Mouse (Mus musculus) ES-E14 (cell line): ENCODE data around the gene Thada. TPM values are rescaled to one million over a fixed set of nuclear protein-coding genes. Genes with fewer than 3 reads are reported as not detected.
A peak's percentile ranks its signal among the peaks of the same experiment; 100 is the strongest.

Source experiments
- DNase-seq: peaks from one replicate; pipeline ENCODE4 v3.0.0-alpha.2; 2013; ENCODE audit warnings: low read depth, low spot score
- H3K27ac ChIP-seq: 2 replicates; pipeline ENCODE4 v1.5.1; 2012; ENCODE audit warnings: low read depth, mild to moderate bottlenecking, low read length, moderate library complexity, mixed read lengths; ENCODE audit not compliant: poor library complexity, insufficient read depth, severe bottlenecking
- H3K36me3 ChIP-seq: 2 replicates; pipeline ENCODE4 v1.6.1; 2012; ENCODE audit warnings: mild to moderate bottlenecking, low read length, moderate library complexity, mixed read lengths; ENCODE audit not compliant: control insufficient read depth, poor library complexity, insufficient read depth, severe bottlenecking
- H3K4me1 ChIP-seq, 2 experiments: fragments of 150-350 bp in 1 of 2; sonication (generic) in 1 of 2; 2 replicates each; pipeline ENCODE4 v1.6.1; 2012; ENCODE audit warnings: low read length in 2 of 2, mild to moderate bottlenecking in 1 of 2, mixed read lengths in 1 of 2; ENCODE audit not compliant: control insufficient read depth in 2 of 2, insufficient read depth in 2 of 2, poor library complexity in 1 of 2
- H3K4me3 ChIP-seq, 2 experiments: fragments of 150-350 bp in 1 of 2; sonication (generic) in 1 of 2; 2 replicates each; pipeline ENCODE4 v1.5.1; 2012; ENCODE audit warnings: low read length in 2 of 2, low read depth in 1 of 2, mild to moderate bottlenecking in 1 of 2, mixed read lengths in 1 of 2; ENCODE audit not compliant: insufficient read depth in 1 of 2, poor library complexity in 1 of 2, severe bottlenecking in 1 of 2
- H3K9ac ChIP-seq: 2 replicates; pipeline ENCODE4 v1.6.1; 2012; ENCODE audit warnings: low read depth, mild to moderate bottlenecking, low read length, mixed read lengths; ENCODE audit not compliant: poor library complexity, insufficient read depth, severe bottlenecking
- H3K9me3 ChIP-seq: fragments of 150-350 bp; sonication (generic); 2 replicates; pipeline ENCODE4 v1.6.1; 2012; ENCODE audit warnings: low read depth, mild to moderate bottlenecking, low read length; ENCODE audit not compliant: control insufficient read depth, insufficient read depth
- CHD2 ChIP-seq: IDR thresholded peaks from 2 replicates; pipeline ENCODE4 v1.6.1; 2014; ENCODE audit warnings: mild to moderate bottlenecking, low read depth, low read length, inconsistent platforms
- HCFC1 ChIP-seq: IDR thresholded peaks from 2 replicates; pipeline ENCODE4 v1.6.1; 2012; ENCODE audit warnings: low read length, inconsistent platforms, borderline replicate concordance; ENCODE audit not compliant: insufficient read depth
- MAFK ChIP-seq: IDR thresholded peaks from 2 replicates; pipeline ENCODE4 v1.6.1; 2014; ENCODE audit warnings: mild to moderate bottlenecking, low read depth, low read length, inconsistent platforms; ENCODE audit not compliant: insufficient read depth
- ZC3H11A ChIP-seq: IDR thresholded peaks from 2 replicates; pipeline ENCODE4 v1.6.1; 2012; ENCODE audit warnings: low read depth, mild to moderate bottlenecking, inconsistent platforms, low read length, borderline replicate concordance
- ZNF384 ChIP-seq: IDR thresholded peaks from 2 replicates; pipeline ENCODE4 v1.6.1; 2012; ENCODE audit warnings: low read depth, low read length, inconsistent platforms
- in situ Hi-C, 2 experiments: fragments of 600-800 bp; cut with MboI; formaldehyde crosslinking; loops; one replicate each; pipeline ENCODE4 v1.15.1; 2025; ENCODE audit warnings: low sequenced_read_pairs in 2 of 2, inconsistent platforms in 1 of 2; ENCODE audit not compliant: unreplicated experiment in 2 of 2
- total RNA-seq: library from RNA; depleted of rRNA; stranded (reverse); fragments of 300-350 nt; gene quantifications from 2 replicates; pipeline ENCODE4 v1.2.3, GENCODE M21; 2012

Thada gene
- total RNA-seq, 1 experiment = 37.4 TPM

DNA sequence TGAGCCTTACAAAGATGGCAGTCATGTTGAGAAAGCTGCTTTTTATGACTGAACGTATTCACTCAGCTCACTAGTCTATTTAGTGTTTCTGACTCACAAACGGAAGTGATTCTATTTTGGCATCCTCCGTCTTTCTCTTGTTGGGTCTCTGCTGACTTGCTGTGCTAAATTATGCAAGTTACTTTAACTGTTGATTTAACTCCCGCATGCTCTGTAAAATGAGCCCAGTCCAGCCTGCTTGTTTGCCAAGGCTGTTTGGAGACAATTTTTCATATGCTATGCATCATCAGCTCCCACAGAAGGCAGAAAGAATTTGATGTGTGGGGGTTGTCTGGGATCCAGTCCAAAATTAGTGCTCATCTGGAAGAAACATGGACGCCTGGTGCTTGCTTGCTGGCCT lies 44.4 kb upstream of the Thada start:
- Histone ChIP-seq H3K9me3 (no peaks in the 10 kb centered on the region), H3K4me3 (no peak overlapping the region), H3K27ac (no peak overlapping the region), H3K4me1 (peaks cover 0 to 4% of the 10 kb centered on the region in 2 experiments; a peak in 1 of 4 replicates), H3K36me3 (no peaks in the 10 kb centered on the region), H3K9ac (no peak overlapping the region)
- no peak for DNase-seq
- in situ Hi-C loops = no loop called here
- no peak for TF ChIP-seq CHD2
- no peak for TF ChIP-seq MAFK
- TF ChIP-seq HCFC1 = no peak
- TF ChIP-seq ZC3H11A = no peak
- TF ChIP-seq ZNF384 = no peak

DNA sequence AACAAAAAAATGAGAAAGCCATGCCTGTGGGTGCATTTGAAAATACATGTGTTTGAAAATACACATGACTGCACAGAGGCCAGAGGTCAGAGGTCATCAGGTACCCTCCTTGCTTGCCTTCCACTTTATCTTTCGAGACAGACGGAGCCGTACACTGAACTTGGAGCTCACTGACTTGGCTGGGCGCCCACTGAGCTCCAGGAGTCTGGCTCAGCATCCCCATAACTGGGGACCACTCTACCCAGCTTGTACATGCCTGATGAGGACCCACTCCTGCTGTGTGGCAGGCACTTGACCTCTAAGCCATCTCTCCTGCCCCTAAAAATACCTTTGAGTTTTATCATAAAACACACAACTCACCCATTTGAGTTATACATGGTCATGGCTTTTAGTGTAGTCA lies 43.2 kb upstream of the Thada start:
- Histone ChIP-seq H3K36me3 (no peaks in the 10 kb centered on the region), H3K9ac (no peak overlapping the region), H3K9me3 (no peaks in the 10 kb centered on the region), H3K4me3 (no peak overlapping the region), H3K4me1 (peaks cover 0 to 4% of the 10 kb centered on the region in 2 experiments; a peak in 1 of 4 replicates), H3K27ac (no peak overlapping the region)
- in situ Hi-C loops = no loop called here
- DNase-seq = no peak
- TF ChIP-seq CHD2 = no peak
- no peak for TF ChIP-seq HCFC1
- TF ChIP-seq ZNF384 = no peak
- no peak for TF ChIP-seq MAFK

GRCm38 (mm10) chr17:84508736-84509135 lies 42.7 kb upstream of the Thada start:
- no peaks in the 10 kb centered on the region for H3K36me3 ChIP-seq
- no peak overlapping the region for H3K4me3 ChIP-seq
- no peaks in the 10 kb centered on the region for H3K9me3 ChIP-seq
- H3K4me1 ChIP-seq = peaks cover 1 to 7% of the 10 kb centered on the region in 2 experiments; a peak in 1 of 4 replicates
- no peak for TF ChIP-seq MAFK
- TF ChIP-seq CHD2 = no peak
- TF ChIP-seq ZC3H11A = no peak
- TF ChIP-seq HCFC1 = no peak
- TF ChIP-seq ZNF384 = no peak
- in situ Hi-C loops = no loop called here
- H3K9ac ChIP-seq = no peak overlapping the region
- H3K27ac ChIP-seq = no peak overlapping the region
- no peak for DNase-seq

- peaks cover 2 to 11% of the 10 kb centered on the region in 2 experiments; a peak in 1 of 4 replicates for H3K4me1 ChIP-seq
- TF ChIP-seq CHD2 (no peak), MAFK (no peak), ZC3H11A (no peak), HCFC1 (no peak), ZNF384 (no peak)
- in situ Hi-C loops = no loop called here
- H3K9me3 ChIP-seq = no peaks in the 10 kb centered on the region
- no peak overlapping the region for H3K27ac ChIP-seq
- no peak overlapping the region for H3K4me3 ChIP-seq
- no peak for DNase-seq
- H3K9ac ChIP-seq = no peak overlapping the region
- no peaks in the 10 kb centered on the region for H3K36me3 ChIP-seq
Observed at GRCm38 (mm10) chr17:84505922-84506321, 39.9 kb upstream of the Thada start.

DNA sequence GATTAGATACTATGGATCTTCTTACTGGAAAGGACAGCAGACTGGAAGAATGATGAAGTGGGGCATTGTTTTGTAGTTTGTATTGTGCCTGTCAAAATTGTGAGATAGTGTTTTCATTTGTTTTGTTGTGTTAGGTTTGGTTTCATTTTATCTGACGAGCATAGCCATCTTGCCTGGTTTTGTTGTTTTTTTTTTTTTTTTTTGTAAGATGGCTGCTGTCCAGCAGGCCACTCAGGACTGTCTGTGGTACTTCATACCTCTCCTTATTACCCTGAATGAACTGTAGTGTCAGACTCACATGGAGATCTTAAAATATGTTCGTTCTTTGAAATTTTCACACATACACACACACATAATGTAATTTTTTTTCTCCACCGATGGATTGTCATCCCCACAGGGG lies 36.3 kb upstream of the Thada start:
- TF ChIP-seq HCFC1 (no peak), CHD2 (no peak), MAFK (no peak), ZNF384 (peak; percentile 69), ZC3H11A (no peak)
- no peak overlapping the region for H3K4me3 ChIP-seq
- no peak overlapping the region for H3K27ac ChIP-seq
- DNase-seq = no peak
- in situ Hi-C loops = no loop called here
- H3K9ac ChIP-seq = no peak overlapping the region
- H3K4me1 ChIP-seq = peaks cover 6 to 11% of the 10 kb centered on the region in 2 experiments; a peak in 2 of 4 replicates
- no peaks in the 10 kb centered on the region for H3K36me3 ChIP-seq
- H3K9me3 ChIP-seq = no peaks in the 10 kb centered on the region
